Mouse (Mus musculus) gastrocnemius, adult 8-10 months (tissue): Measurements from ENCODE around the gene Fads1. TPM values are rescaled to one million over a fixed set of nuclear protein-coding genes. Genes with fewer than 3 reads are reported as not detected.
"Not testable (repeated sequence)": the region's sequence is repeated elsewhere in the genome, so short reads cannot be mapped to it uniquely, and the experiment has no call there.

Experiments
- DNase-seq, 2 experiments: peaks; one replicate each; pipeline ENCODE4 v3.0.0; 2022; ENCODE audit warnings: low spot score in 2 of 2
- total RNA-seq, 4 experiments: library from RNA; stranded (reverse); gene quantifications; 2 replicates each; pipeline ENCODE4 v1.2.4; 2022

Fads1 gene
- total RNA-seq: 1 to 10 TPM; 2.5 to 6.0 (median 4.2) TPM

DNA sequence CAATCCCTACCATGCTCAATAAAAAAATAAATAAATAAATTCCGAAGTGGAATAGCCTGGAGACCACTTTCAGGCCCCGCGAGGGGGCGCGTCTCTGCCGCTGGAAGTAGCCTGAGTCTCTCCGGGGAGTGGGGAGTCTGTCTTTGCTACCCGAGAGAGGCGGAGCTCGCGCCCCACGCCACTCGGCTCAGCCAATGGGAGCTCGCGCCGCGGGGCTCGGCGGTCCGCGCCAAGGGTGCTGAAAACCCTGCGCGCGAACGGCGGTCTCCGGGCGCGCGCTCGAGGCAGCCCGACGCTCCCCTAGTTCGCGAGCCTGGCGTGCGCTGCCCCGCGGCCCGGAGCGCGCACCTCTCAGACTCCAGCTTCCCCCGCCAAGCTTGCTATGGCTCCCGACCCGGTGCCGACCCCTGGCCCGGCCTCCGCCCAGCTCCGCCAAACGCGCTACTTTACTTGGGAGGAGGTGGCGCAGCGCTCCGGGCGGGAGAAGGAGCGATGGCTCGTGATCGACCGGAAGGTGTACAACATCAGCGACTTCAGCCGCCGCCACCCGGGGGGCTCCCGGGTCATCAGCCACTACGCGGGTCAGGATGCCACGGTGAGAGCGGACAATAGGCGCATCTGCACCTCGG, at the start of gene Fads1:
TSS of gene Fads1 (plus strand) at position 219 of the 629 bp plus-strand sequence.
- peak; percentile 66 to 85 for DNase-seq

DNA sequence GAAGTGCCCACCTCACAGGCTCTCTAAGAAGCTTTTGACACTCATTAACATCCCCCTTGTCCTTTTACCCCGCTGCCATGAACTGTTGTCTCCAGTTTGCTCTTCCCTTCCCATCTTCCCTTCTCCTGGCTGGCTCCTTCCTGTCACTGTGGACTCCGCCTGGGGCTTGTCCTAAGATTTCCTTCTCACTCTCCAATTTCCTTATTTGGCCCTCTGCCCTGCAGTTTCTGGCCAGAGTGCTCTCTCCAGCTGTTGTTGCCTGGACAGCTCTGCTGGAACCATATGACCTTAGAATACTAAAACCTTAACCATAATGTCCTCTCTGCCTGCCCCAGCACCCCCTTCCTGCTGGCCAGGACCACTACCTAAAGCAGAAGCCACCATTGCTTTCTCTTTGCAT, 48.0 kb upstream of the Fads1 start:
- peak; percentile 50 to 56 for DNase-seq

- DNase-seq: no peak
Measured at GRCm38 (mm10) chr19:10137423-10137822, 45.3 kb upstream of the Fads1 start.

DNA sequence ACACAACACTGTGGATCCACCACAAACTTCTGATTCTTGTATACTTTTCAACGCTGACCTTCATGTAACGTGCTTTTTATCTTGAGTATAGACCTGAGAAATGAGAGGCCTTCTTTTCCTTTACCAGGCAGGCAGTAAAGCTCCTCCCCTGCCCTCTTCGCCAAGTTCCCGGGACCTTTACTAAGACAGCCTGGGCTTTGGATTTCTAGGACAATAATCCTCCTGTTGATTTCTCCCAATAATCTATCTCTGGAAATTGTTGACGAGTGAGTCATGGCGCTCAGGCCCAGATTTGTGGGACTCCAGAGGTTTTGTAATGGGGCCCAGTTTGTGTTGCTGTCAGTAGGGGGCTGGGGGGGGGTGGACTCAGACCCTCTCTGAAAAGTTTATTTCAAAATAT, 43.0 kb upstream of the Fads1 start:
- DNase-seq: no peak

DNA sequence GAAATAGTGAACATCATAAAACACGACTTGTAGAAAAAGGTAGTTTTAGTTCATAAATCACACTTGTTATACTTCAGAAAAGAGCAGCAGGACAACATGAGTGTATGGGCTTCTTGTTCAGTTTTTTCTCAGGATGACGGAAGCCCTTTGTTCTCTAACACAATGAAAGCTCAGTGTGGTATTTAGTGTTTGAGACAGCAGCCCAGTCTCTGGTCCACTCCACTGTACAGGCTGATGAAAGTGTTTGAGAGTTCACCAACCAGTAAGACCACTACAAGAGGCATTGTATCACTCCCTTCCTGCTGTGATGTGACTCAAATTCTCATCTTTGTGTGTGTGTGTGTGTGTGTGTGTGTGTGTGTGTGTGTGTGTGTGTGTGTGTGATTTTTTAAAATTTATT, 39.0 kb upstream of the Fads1 start:
- DNase-seq: no peak

DNA sequence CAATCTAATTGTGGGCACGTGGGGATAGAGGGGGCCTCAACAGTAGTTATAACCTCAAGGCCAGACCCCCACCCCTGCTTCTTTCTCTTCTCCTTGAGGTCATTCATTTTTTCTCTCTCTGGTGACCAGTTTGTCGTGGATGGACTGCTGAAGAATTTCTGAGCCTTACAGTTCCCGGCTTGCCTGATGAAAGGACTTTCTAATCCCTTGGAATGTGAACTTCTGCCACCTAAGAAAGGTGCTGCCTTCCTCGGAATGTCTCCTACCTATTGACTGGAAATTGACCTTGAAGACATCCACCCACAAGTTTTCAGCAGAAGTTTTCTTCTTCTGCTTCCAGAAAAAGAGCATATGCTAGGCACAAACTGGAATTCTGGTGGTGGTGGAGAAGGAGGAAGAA, 38.2 kb upstream of the Fads1 start:
- no peak for DNase-seq

DNA sequence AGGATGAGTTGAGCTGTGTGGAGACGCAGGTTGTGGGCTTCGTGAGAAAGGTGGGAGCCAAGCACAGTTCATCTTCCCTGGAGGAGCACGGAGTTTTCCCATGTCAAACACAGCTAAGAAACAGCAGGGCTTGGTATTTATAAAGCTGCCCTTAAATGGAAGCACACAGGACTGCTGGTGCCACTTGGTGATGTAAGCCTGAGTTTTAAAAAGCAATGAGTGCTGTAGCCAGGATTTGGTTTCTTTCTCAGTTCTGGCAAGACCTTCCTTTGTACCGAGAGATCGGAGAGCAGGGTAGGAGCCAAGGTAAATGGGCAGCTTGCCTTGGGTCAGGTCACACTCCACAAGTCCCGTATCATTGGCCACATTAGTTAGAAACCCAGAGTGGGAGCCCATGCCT, 34.1 kb upstream of the Fads1 start:
- DNase-seq: no peak

DNA sequence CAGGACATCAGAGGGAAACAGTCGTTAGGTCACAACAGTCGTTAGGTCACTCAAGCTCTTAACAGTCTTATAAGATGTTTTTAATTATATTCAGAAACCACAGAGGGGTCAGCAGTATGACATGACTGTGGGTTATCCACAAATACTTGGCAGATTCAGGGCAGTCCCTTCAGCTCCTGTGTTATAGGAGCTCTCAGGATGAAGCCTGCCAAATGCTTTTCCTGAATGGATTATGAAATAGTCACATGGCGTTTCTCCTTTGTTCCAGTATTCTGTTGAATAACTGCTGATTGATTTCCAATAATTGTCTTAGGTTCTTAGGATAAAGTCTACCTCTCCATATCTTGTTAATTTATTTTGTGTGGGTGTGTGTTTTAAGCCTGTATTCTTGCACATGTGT, 33.5 kb upstream of the Fads1 start:
- no peak for DNase-seq

DNA sequence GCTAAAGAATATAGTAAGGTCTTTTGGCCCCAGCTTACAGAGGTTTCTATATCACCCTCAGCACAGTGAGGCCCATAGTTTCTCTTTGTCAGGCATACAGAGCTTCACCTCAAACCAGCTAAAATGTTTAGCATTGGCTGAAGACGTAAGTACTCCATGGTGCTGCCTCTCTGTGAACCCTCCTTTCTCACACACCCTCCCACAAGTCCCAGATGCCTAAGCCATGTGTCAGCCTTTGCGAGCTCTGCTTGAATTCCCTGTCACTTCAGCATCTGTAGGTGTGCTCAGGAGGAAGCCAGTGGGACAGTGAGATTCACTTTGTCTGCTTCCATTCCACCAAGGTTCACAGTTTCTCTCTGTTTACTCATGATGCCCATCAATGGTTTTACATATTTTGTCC, 25.0 kb upstream of the Fads1 start:
- no peak for DNase-seq

DNA sequence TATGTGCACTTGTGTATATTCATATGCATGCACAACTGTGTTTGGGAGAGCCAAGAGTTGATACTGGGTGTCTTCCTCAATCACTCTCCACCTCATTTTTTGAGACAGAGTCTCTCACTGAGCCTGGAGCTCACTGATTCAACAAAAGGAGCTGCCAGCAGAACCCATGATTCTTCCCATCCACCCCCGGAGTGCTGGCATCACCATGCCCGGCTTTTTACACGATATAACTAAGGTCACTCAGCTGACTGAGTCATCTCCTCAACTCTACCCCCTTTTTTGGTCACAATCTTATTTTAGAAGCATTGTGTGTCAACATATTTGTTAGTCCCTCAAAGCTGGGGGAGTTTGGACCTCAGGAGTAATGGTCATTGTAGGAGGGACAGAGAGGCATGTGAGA, 18.8 kb upstream of the Fads1 start:
- DNase-seq: no peak

- not testable (repeated sequence) for DNase-seq
Measured at GRCm38 (mm10) chr19:10165928-10166327, 16.8 kb upstream of the Fads1 start.

GRCm38 (mm10) chr19:10167112-10167511, 15.6 kb upstream of the Fads1 start:
- DNase-seq: no peak

DNA sequence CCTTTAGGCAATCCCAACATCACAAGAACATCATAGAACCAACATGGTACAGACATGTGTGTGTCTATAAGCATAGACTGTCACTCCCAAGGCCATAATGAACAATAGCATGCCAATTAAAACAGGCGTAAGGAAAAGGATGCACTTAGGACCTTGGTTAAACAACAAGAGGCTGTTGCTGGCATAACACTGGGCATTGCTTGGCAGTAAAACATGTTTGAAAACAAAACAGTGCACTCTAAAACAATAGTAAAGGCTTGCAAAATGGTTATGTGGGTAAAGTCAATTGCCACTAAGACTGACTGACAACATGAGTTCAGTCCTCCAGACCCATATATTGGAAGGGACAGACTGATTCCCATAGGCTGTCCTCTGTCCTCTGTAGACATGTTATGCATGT, 14.7 kb upstream of the Fads1 start:
- no peak for DNase-seq

DNA sequence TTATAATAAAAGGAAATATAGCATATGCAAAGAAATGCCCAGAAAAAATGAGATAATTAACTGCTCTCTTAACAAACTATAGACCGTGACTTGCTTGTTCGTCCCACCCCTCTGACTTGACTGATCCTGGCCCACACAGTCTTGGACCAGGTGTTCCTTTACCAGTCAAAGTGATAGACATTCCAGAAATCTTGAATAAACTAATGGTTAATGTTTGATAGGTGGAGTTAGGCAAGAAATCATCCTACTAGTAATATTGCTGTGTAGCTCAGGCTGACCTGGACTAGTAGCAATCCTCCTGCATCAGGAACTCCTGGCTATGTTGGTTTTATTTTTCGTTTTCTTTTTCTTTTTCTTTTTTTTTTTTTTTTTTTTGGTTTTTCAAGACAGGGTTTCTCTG, 14.2 kb upstream of the Fads1 start:
- DNase-seq: no peak

DNA sequence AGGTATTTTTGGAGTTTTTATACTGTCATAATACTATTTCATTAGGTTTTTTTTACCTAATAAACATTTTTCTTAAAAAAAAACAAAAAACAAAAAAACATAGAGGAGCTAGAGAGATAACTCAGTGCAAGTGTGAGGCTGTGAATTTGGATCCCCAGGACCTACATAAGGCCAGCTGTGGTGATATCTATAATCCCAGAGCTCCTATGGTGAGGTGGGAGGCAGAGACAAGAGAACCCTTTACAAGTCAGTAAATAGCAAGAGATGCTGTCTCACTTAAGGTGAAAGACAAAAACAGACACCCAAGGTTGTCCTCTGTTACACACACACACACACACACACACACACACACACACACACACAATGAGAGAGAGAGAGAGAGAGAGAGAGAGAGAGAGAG, 13.5 kb upstream of the Fads1 start:
- DNase-seq: no peak

GRCm38 (mm10) chr19:10169692-10170330, 12.9 kb upstream of the Fads1 start:
- not testable (repeated sequence) for DNase-seq

GRCm38 (mm10) chr19:10170466-10170865, 12.2 kb upstream of the Fads1 start:
- no peak for DNase-seq

DNA sequence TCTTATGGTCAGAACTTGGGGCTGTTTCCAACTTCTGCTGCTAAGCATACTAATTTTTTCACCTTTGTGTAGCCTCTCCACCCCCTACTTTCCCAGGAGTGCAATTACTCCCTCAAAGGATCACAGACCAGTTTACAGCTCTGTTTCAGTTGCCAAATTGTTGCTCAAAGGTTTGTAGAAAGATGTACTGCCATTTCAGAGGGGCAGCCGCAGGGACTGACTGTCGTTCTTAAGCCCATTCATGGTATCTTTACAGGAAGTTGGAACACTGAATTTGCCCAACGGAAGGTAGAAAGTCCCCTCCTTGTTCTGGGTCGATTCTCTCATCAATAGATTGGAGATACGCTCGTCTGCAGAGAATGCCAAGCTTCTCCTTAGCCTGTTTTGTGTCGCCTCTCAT, 11.3 kb upstream of the Fads1 start:
- DNase-seq: no peak

- no peak for DNase-seq
Measured at GRCm38 (mm10) chr19:10171846-10172245, 10.8 kb upstream of the Fads1 start.

DNA sequence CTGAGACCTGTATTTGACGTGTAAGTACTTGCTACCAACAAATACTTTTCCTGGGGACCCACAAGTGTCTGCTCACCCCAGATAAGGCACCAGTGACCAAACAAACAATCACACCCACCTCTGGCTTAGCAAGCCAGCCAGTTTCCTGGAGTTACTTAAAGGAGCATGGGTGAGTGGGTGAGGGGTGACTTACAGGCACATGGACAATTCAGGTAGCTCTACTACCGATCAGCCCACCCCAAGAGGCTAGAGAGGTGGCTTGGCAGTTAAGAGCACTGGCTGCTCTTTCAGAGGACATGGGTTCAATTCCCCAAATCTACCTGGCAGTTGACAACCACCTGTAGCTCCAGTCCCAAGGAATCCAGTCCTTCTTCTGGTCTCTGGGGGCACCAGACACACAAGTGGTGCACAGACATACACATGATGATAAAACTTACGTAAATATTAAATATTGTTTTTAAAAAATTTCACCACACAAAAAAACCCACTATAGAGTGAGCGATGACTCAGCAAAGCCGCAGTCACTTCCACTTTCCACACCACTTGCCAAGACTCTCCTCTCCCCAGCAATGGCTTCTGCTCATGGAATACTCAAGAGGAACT, 9.5 kb upstream of the Fads1 start:
- DNase-seq: no peak

DNA sequence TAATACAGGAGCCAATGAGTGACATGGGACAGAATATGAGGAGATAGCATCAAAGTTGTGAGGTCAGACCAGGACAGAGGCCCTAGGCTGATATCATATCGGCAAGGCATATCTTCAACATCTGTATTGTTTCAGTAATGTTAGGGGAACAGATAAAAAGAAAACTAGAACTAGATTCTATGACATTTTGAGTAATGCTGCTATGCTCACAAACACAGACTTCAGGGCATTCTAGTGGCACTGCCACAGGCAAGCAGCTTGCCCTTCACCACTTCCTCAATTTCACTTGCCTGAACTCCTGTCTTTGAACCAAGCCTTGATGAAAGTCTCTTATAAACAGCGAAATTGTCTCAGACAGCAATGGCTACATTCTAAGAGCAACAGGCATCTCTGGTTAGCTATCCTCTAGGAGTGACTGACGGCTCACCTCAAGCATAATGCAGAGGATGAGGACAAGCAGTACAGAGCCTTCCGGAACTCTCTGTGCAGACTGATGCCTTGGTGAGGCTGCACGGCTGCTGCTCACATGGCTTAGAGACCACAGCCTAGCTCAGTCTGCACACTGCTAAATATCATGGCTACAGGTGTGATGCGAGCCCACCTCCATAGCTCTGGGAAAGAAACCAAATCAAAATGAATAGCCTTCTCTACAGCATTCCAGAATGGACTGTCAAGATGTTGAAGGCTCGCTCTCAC, 8.7 kb upstream of the Fads1 start:
- DNase-seq: no peak

DNA sequence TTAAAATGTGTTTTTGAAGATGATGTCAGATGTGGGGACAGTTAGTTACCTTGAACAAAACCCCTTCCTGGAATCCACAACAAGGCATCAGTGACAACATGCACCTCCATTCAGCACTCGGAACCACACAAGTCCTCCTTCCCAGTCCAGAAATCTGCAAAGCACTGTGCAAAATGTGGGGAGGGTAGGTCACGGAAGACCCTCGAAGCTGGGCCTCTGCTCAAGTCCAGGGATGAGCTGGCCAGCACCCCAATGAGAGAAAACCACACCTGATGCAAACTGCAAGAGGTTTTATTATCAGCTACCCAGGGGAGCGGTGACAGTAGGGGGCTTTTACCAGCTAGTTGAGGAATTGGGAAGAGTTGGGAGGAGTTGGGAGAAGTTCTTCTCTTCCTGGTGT, 7.7 kb upstream of the Fads1 start:
- no peak for DNase-seq
